Mouse (Mus musculus) left cerebral cortex, postnatal 10 days (tissue): ENCODE measurements at regions not wholly inside any gene's neighbourhood (a gene's known extent, or its start where the extent isn't known, plus 50 kb on each side); places are given as distances from the start of the nearest gene placed in this dataset.

Experiments used
- DNase-seq, 2 experiments: peaks; one replicate each; pipeline ENCODE4 v3.0.0; 2021 to 2022; ENCODE audit warnings: low spot score in 2 of 2, mixed read lengths in 1 of 2; ENCODE audit errors: extremely low spot score in 1 of 2
- intact Hi-C: fragments of 180-260 bp; cut with DNase I; formaldehyde crosslinking; loops from one replicate; pipeline ENCODE4 v1.15.1; 2025

- intact Hi-C loops, result no loop called here
- no peak for DNase-seq
These were observed 213.8 kb downstream of the Abcc12 start for GRCm38 (mm10) chr8:86366636-86367035.

- DNase-seq, result no peak
These were observed 214.8 kb downstream of the Abcc12 start for GRCm38 (mm10) chr8:86365726-86366125.

GRCm38 (mm10) chr8:86364898-86365297 is 215.6 kb downstream of the Abcc12 start:
- intact Hi-C loops, result no loop called here
- no peak for DNase-seq

More at GRCm38 (mm10) chr8:86365726-86366125, 214.8 kb downstream of the Abcc12 start:
- intact Hi-C loops, result no loop called here

GRCm38 (mm10) chr8:86360283-86360682 is 220.2 kb downstream of the Abcc12 start:
- intact Hi-C loops, result no loop called here

GRCm38 (mm10) chr8:86359518-86359917 is 221.0 kb downstream of the Abcc12 start:
- intact Hi-C loops, result no loop called here
- no peak for DNase-seq

More at GRCm38 (mm10) chr8:86360283-86360682, 220.2 kb downstream of the Abcc12 start:
- DNase-seq, result no peak

GRCm38 (mm10) chr8:86353816-86354215 is 226.7 kb downstream of the Abcc12 start:
- intact Hi-C loops, result no loop called here
- no peak for DNase-seq

- DNase-seq, result no peak
- intact Hi-C loops, result no loop called here
These were observed 228.8 kb downstream of the Abcc12 start for GRCm38 (mm10) chr8:86351545-86352190.

GRCm38 (mm10) chr8:86350128-86350527 is 230.4 kb downstream of the Abcc12 start:
- no peak for DNase-seq
- intact Hi-C loops, result no loop called here

- DNase-seq, result no peak
- intact Hi-C loops, result no loop called here
These were observed 238.3 kb downstream of the Abcc12 start for GRCm38 (mm10) chr8:86342016-86342684.

- intact Hi-C loops, result no loop called here
These were observed 241.8 kb downstream of the Abcc12 start for GRCm38 (mm10) chr8:86338574-86339264.

GRCm38 (mm10) chr8:86331383-86331782 is 249.1 kb downstream of the Abcc12 start:
- intact Hi-C loops, result no loop called here
- no peak for DNase-seq

More at GRCm38 (mm10) chr8:86338574-86339264, 241.8 kb downstream of the Abcc12 start:
- no peak for DNase-seq

GRCm38 (mm10) chr8:86328626-86329025 is 251.9 kb downstream of the Abcc12 start:
- intact Hi-C loops, result no loop called here
- DNase-seq, result peak in 1 of 2 experiments; percentile 40

- no peak for DNase-seq
- intact Hi-C loops, result no loop called here
These were observed 252.5 kb downstream of the Abcc12 start for GRCm38 (mm10) chr8:86327982-86328381.

GRCm38 (mm10) chr8:86325040-86325439 is 255.4 kb downstream of the Abcc12 start:
- intact Hi-C loops, result no loop called here

GRCm38 (mm10) chr8:86324542-86324941 is 255.9 kb downstream of the Abcc12 start:
- DNase-seq, result no peak

More at GRCm38 (mm10) chr8:86325040-86325439, 255.4 kb downstream of the Abcc12 start:
- no peak for DNase-seq

GRCm38 (mm10) chr8:86323823-86324222 is 256.7 kb downstream of the Abcc12 start:
- no peak for DNase-seq
- intact Hi-C loops, result no loop called here

More at GRCm38 (mm10) chr8:86324542-86324941, 255.9 kb downstream of the Abcc12 start:
- intact Hi-C loops, result no loop called here

- no peak for DNase-seq
- intact Hi-C loops, result no loop called here
These were observed 258.0 kb downstream of the Abcc12 start for GRCm38 (mm10) chr8:86322494-86322893.

- no peak for DNase-seq
These were observed 259.5 kb downstream of the Abcc12 start for GRCm38 (mm10) chr8:86320938-86321337.

GRCm38 (mm10) chr8:86318531-86318930 is 262.0 kb downstream of the Abcc12 start:
- DNase-seq, result no peak
- intact Hi-C loops, result no loop called here

More at GRCm38 (mm10) chr8:86320938-86321337, 259.5 kb downstream of the Abcc12 start:
- intact Hi-C loops, result no loop called here

- no peak for DNase-seq
- intact Hi-C loops, result no loop called here
These were observed 264.2 kb downstream of the Abcc12 start for GRCm38 (mm10) chr8:86316236-86316635.
